Mouse (Mus musculus) kidney, adult 8-10 months (tissue): ENCODE measurements around the gene Thpo.

ENCODE experiments used
- DNase-seq, 2 experiments: peaks; one replicate each; pipeline ENCODE4 v3.0.0; 2022

Gene Thpo

GRCm38 (mm10) chr16:20733731-20734730 lies at the start of gene Thpo:
TSS of gene Thpo (minus strand) at chr16:20734511.
- no peak for DNase-seq

GRCm38 (mm10) chr16:20783891-20784290 lies 49.6 kb upstream of the Thpo start:
- peak in 1 of 2 experiments; percentile 31 for DNase-seq

GRCm38 (mm10) chr16:20781101-20781630 lies 46.9 kb upstream of the Thpo start:
- DNase-seq, result peak in 1 of 2 experiments; percentile 50

GRCm38 (mm10) chr16:20779846-20780245 lies 45.5 kb upstream of the Thpo start:
- no peak for DNase-seq

- no peak for DNase-seq
These were observed 40.7 kb upstream of the Thpo start for GRCm38 (mm10) chr16:20775021-20775420.

GRCm38 (mm10) chr16:20765244-20765643 lies 30.9 kb upstream of the Thpo start:
- peak; percentile 13 to 60 for DNase-seq

GRCm38 (mm10) chr16:20761681-20762080 lies 27.4 kb upstream of the Thpo start:
- DNase-seq, result peak; percentile 15 to 58

GRCm38 (mm10) chr16:20757385-20757784 lies 23.1 kb upstream of the Thpo start:
- no peak for DNase-seq

GRCm38 (mm10) chr16:20756052-20756451 lies 21.7 kb upstream of the Thpo start:
- DNase-seq, result no peak

GRCm38 (mm10) chr16:20750518-20750917 lies 16.2 kb upstream of the Thpo start:
- DNase-seq, result no peak

- DNase-seq, result no peak
These were observed 12.3 kb upstream of the Thpo start for GRCm38 (mm10) chr16:20746641-20747040.

GRCm38 (mm10) chr16:20739845-20740244 lies 5.5 kb upstream of the Thpo start:
- no peak for DNase-seq

GRCm38 (mm10) chr16:20736823-20737222 lies 2.5 kb upstream of the Thpo start:
- DNase-seq, result no peak

GRCm38 (mm10) chr16:20736168-20736567 lies 1.9 kb upstream of the Thpo start:
- no peak for DNase-seq

- no peak for DNase-seq
These were observed 1.3 kb upstream of the Thpo start for GRCm38 (mm10) chr16:20735651-20736050.

GRCm38 (mm10) chr16:20732925-20733730 lies 1.2 kb downstream of the Thpo start, which contains the start of gene Chrd:
TSS of gene Chrd (plus strand) at chr16:20733127.
- peak; percentile 36 to 45 for DNase-seq

GRCm38 (mm10) chr16:20732251-20732924 lies 1.9 kb downstream of the Thpo start:
- no peak for DNase-seq

- no peak for DNase-seq
These were observed 2.6 kb downstream of the Thpo start for GRCm38 (mm10) chr16:20731688-20732087.

- DNase-seq, result peak; percentile 72 to 75
These were observed 4.0 kb downstream of the Thpo start for GRCm38 (mm10) chr16:20730293-20730711.

GRCm38 (mm10) chr16:20726384-20726783 lies 7.9 kb downstream of the Thpo start:
- no peak for DNase-seq

GRCm38 (mm10) chr16:20725750-20726149 lies 8.6 kb downstream of the Thpo start:
- DNase-seq, result no peak

GRCm38 (mm10) chr16:20725321-20725720 lies 9.0 kb downstream of the Thpo start:
- no peak for DNase-seq
